Mouse (Mus musculus): ENCODE measurements around the gene Bahcc1. TPM values are rescaled to one million over a fixed set of nuclear protein-coding genes. Genes with fewer than 3 reads are reported as not detected.
A peak's percentile ranks its signal among the peaks of the same experiment; 100 is the strongest.

Bahcc1 gene
- total RNA-seq, 2 experiments from 2014 or later = 5.4 to 17.2 TPM

GRCm38 (mm10) chr11:120228116-120228890 lies 4.4 kb upstream of the Bahcc1 start:
- ATAC-seq (replicated peaks; ENCODE audit: poor library complexity) = no peak

- no peak for ATAC-seq (replicated peaks; ENCODE audit: poor library complexity)
These were observed 3.8 kb upstream of the Bahcc1 start for GRCm38 (mm10) chr11:120228911-120229437.

GRCm38 (mm10) chr11:120229861-120230751 lies 2.6 kb upstream of the Bahcc1 start:
- 0 out of 2 replicates have a peak, but pooled peaks have one; percentile 5 for ATAC-seq (replicated peaks; ENCODE audit: poor library complexity)

GRCm38 (mm10) chr11:120230841-120231370 lies 1.8 kb upstream of the Bahcc1 start:
- ATAC-seq (replicated peaks; ENCODE audit: poor library complexity) = no peak

- peak; percentile 46 for ATAC-seq (replicated peaks; ENCODE audit: poor library complexity)
These were observed 1.4 kb upstream of the Bahcc1 start for GRCm38 (mm10) chr11:120231379-120231778.

GRCm38 (mm10) chr11:120233441-120234135 lies 841 bp downstream of the Bahcc1 start:
- ATAC-seq (replicated peaks; ENCODE audit: poor library complexity) = no peak

- no peak for ATAC-seq (replicated peaks; ENCODE audit: poor library complexity)
These were observed 1.5 kb downstream of the Bahcc1 start for GRCm38 (mm10) chr11:120234136-120234775.

GRCm38 (mm10) chr11:120234776-120235181 lies 2.0 kb downstream of the Bahcc1 start:
- ATAC-seq (replicated peaks; ENCODE audit: poor library complexity) = no peak

GRCm38 (mm10) chr11:120235385-120236113 lies 2.8 kb downstream of the Bahcc1 start:
- ATAC-seq (replicated peaks; ENCODE audit: poor library complexity) = no peak

- ATAC-seq (replicated peaks; ENCODE audit: poor library complexity) = no peak
These were observed 3.3 kb downstream of the Bahcc1 start for GRCm38 (mm10) chr11:120236114-120236437.

- ATAC-seq (replicated peaks; ENCODE audit: poor library complexity) = 0 out of 2 replicates have a peak, but pooled peaks have one; percentile 7
These were observed 3.9 kb downstream of the Bahcc1 start for GRCm38 (mm10) chr11:120236438-120237165.

- ATAC-seq (replicated peaks; ENCODE audit: poor library complexity) = peak; percentile 10; the same call in 1 of the 2 replicates
These were observed 4.7 kb downstream of the Bahcc1 start for GRCm38 (mm10) chr11:120237166-120238131.

GRCm38 (mm10) chr11:120238306-120238705 lies 5.6 kb downstream of the Bahcc1 start:
- no peak for ATAC-seq (replicated peaks; ENCODE audit: poor library complexity)

GRCm38 (mm10) chr11:120238751-120239359 lies 6.1 kb downstream of the Bahcc1 start:
- no peak for ATAC-seq (replicated peaks; ENCODE audit: poor library complexity)

GRCm38 (mm10) chr11:120239581-120239991 lies 6.8 kb downstream of the Bahcc1 start:
- no peak for ATAC-seq (replicated peaks; ENCODE audit: poor library complexity)

- no peak for ATAC-seq (replicated peaks; ENCODE audit: poor library complexity)
These were observed 7.5 kb downstream of the Bahcc1 start for GRCm38 (mm10) chr11:120240206-120240605.

Measured in megakaryocyte progenitor cell, adult 5-6 weeks (primary cell).